Mouse (Mus musculus): ENCODE data around the gene Nckipsd. TPM values are rescaled to one million over a fixed set of nuclear protein-coding genes. Genes with fewer than 3 reads are reported as not detected.

The Nckipsd gene
- total and polyA plus RNA-seq, 3 experiments: 6.4 to 13.2 (median 6.6) TPM

GRCm38 (mm10) chr9:108781891-108782290 is 26.3 kb upstream of the Nckipsd start:
- no peak overlapping the region for H3K4me2 ChIP-seq (ENCODE audit: insufficient read depth, low read depth, poor library complexity, severe bottlenecking)
- dilution Hi-C loops (cut with MboI; ENCODE audit: extremely low pct_ligation_motif_present, extremely low pct_unique_long_range_greater_than_20kb, low sequenced_read_pairs): no loop called here

GRCm38 (mm10) chr9:108782836-108783547 is 25.2 kb upstream of the Nckipsd start:
- TF ChIP-seq HCFC1 (IDR thresholded peaks at IDR 0.05; ENCODE audit: low read depth, low read length) (no peak), JUND (conservative IDR thresholded peaks at IDR 0.05; ENCODE audit: low read depth, low read length) (no peak)
- dilution Hi-C loops (cut with MboI; ENCODE audit: extremely low pct_ligation_motif_present, extremely low pct_unique_long_range_greater_than_20kb, low sequenced_read_pairs): no loop called here

More at GRCm38 (mm10) chr9:108781891-108782290, 26.3 kb upstream of the Nckipsd start:
- H3K27ac ChIP-seq (ENCODE audit: insufficient read depth, low read depth): no peak overlapping the region
- H3K9me3 ChIP-seq (replicated peaks; ENCODE audit: low read length): peaks cover 4% of the 10 kb centered on the region
- H3K27me3 ChIP-seq (replicated peaks): peaks cover 2% of the 10 kb centered on the region
- DNase-seq (ENCODE audit: extremely low read depth): no peak
- no peak overlapping the region for H3K4me3 ChIP-seq (replicated peaks in 1 of 3; ENCODE audit: low read depth in 2 of 3, low read length in 2 of 3, poor library complexity in 1 of 3)
- in situ Hi-C loops (cut with MboI; ENCODE audit: low pct_ligation_motif_present, low pct_unique_long_range_greater_than_20kb, low sequenced_read_pairs): no loop called here
- H3K9ac ChIP-seq (ENCODE audit: insufficient read depth, low read depth): no peak overlapping the region
- H3K79me2 ChIP-seq (replicated peaks; ENCODE audit: control insufficient read depth, extremely low read depth, insufficient read depth, poor library complexity, severe bottlenecking): peaks cover 24% of the 10 kb centered on the region
- H3K36me3 ChIP-seq (replicated peaks in 1 of 2; ENCODE audit: control insufficient read depth in 1 of 2, insufficient read depth in 1 of 2, low read length in 1 of 2): peaks cover 0 to 7% of the 10 kb centered on the region in 2 experiments
- peaks cover 9 to 34% of the 10 kb centered on the region in 2 experiments for H3K4me1 ChIP-seq (ENCODE audit: control insufficient read depth in 1 of 2, insufficient read depth in 2 of 2)
- TF ChIP-seq MXI1 (IDR thresholded peaks at IDR 0.05; ENCODE audit: low read depth, low read length) (no peak), PAX5 (IDR thresholded peaks at IDR 0.05; ENCODE audit: low read length) (no peak), BHLHE40 (IDR thresholded peaks at IDR 0.05; ENCODE audit: low read depth, low read length) (no peak), E2F4 (IDR thresholded peaks at IDR 0.05; ENCODE audit: insufficient replicate concordance, low read depth, low read length) (no peak), JUN (IDR thresholded peaks at IDR 0.05; ENCODE audit: insufficient read depth, low read depth, low read length) (no peak), CHD2 (IDR thresholded peaks at IDR 0.05; ENCODE audit: low read length) (no peak), RCOR1 (conservative IDR thresholded peaks at IDR 0.05; ENCODE audit: low read depth, low read length) (no peak), POLR2A (IDR thresholded peaks at IDR 0.05; ENCODE audit: low read depth, low read length) (no peak), MAX (IDR thresholded peaks at IDR 0.05; ENCODE audit: low read length) (no peak), NELFE (IDR thresholded peaks at IDR 0.05; ENCODE audit: low read depth, low read length) (no peak), TBP (conservative IDR thresholded peaks at IDR 0.05; ENCODE audit: low read depth, low read length) (no peak), ZMIZ1 (IDR thresholded peaks at IDR 0.05; ENCODE audit: low read depth, low read length) (no peak), ZNF384 (IDR thresholded peaks at IDR 0.05; ENCODE audit: low read depth, low read length) (no peak), MAFK (IDR thresholded peaks at IDR 0.05; ENCODE audit: insufficient replicate concordance, low read length) (no peak), ELF1 (IDR thresholded peaks at IDR 0.05; ENCODE audit: low read depth, low read length) (no peak), HCFC1 (IDR thresholded peaks at IDR 0.05; ENCODE audit: low read depth, low read length) (no peak), USF2 (conservative IDR thresholded peaks at IDR 0.05; ENCODE audit: low read depth, low read length) (no peak), TCF12 (IDR thresholded peaks at IDR 0.05; ENCODE audit: low read depth, low read length) (no peak), CHD1 (IDR thresholded peaks at IDR 0.05; ENCODE audit: low read depth, low read length) (no peak), SIN3A (IDR thresholded peaks at IDR 0.05; ENCODE audit: low read length) (no peak)

More at GRCm38 (mm10) chr9:108782836-108783547, 25.2 kb upstream of the Nckipsd start:
- Histone ChIP-seq H3K27me3 (replicated peaks) (peaks cover 2% of the 10 kb centered on the region), H3K4me3 (replicated peaks in 1 of 3; ENCODE audit: low read depth in 2 of 3, low read length in 2 of 3, poor library complexity in 1 of 3) (peak overlapping the region; percentile 44 to 93 (median 47)), H3K4me2 (ENCODE audit: insufficient read depth, low read depth, poor library complexity, severe bottlenecking) (peak overlapping the region; percentile 82), H3K9ac (ENCODE audit: insufficient read depth, low read depth) (no peak overlapping the region), H3K9me3 (replicated peaks; ENCODE audit: low read length) (peaks cover 2% of the 10 kb centered on the region), H3K27ac (ENCODE audit: insufficient read depth, low read depth) (no peak overlapping the region), H3K36me3 (replicated peaks in 1 of 2; ENCODE audit: control insufficient read depth in 1 of 2, insufficient read depth in 1 of 2, low read length in 1 of 2) (peaks cover 0 to 13% of the 10 kb centered on the region in 2 experiments), H3K79me2 (replicated peaks; ENCODE audit: control insufficient read depth, extremely low read depth, insufficient read depth, poor library complexity, severe bottlenecking) (peaks cover 35% of the 10 kb centered on the region), H3K4me1 (ENCODE audit: control insufficient read depth in 1 of 2, insufficient read depth in 2 of 2) (peaks cover 18 to 45% of the 10 kb centered on the region in 2 experiments)
- in situ Hi-C loops (cut with MboI; ENCODE audit: low pct_ligation_motif_present, low pct_unique_long_range_greater_than_20kb, low sequenced_read_pairs): no loop called here
- DNase-seq (ENCODE audit: extremely low read depth): no peak
